Mouse (Mus musculus): ENCODE results near the gene Oit1.

Gene Oit1

DNA sequence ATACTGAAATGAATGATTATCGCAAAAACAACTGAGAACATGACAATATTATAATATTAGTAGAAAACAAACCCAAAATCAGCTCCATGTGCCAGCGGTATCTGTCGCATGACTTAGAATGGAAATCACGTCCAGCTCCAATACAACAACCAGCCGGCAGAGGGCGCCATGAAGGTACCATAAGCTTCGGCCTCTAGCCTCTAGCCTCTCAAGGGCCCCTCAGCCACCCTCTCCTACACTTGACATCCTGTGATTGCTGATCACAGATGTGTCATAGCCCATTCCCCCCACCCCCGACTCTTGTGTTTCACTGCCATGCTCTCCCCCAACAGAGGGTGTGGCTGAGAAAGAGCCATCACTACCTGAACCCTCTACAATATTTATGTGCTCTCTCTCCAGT is 78.3 kb downstream of the Oit1 start:
- no peak for DNase-seq (ENCODE audit: low spot score)
